Mouse (Mus musculus): ENCODE measurements around the gene Fnip1. TPM values are rescaled to one million over a fixed set of nuclear protein-coding genes. Genes with fewer than 3 reads are reported as not detected.
"Not testable (repeated sequence)": the region's sequence is repeated elsewhere in the genome, so short reads cannot be mapped to it uniquely, and the experiment has no call there.

The Fnip1 gene
- polyA plus RNA-seq (2015; fragmentation: Nextera tagmentation; extraction: Ambion mirVana): 10.3 and 11.3 TPM in 2 replicates

DNA sequence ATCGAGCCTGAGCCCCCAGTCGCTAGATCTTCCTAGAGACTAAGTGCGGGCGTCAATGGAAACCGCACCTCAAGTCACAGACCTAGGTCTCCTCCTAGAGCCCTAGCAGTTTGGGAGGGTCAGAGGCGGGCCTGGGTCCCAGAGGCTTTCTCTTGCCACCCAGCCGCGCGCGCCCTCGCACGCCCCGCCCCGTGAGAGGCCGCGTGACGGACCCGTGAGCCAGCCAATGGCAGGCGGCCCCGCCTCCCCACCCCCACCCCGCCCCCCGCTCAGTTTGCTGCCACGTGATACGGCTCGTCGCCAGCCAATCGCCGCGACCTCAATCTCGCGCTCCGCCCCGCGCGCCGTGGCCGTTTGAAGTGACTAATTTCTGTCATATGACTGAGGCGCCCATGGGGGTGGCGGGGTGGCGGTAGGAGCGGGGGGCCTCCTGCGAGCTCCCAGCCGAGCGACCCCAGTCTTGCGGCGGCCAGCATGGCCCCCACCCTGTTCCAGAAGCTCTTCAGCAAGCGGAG lies at the start of gene Fnip1:
Gene Fnip1 (plus strand): TSS at position 377 of the 515 bp plus-strand sequence.
- Histone ChIP-seq H3K4me1 (peaks cover 3% of the 10 kb centered on the region; the same call in 1 of the 2 replicates), H3K27me3 (no peaks in the 10 kb centered on the region), H3K36me3 (no peaks in the 10 kb centered on the region), H3K4me2 (peak within 1 kb of the TSS; percentile 52), H3K27ac (peak within 1 kb of the TSS; percentile 86), H3K9me3 (no peaks in the 10 kb centered on the region), H3K9ac (peak within 1 kb of the TSS; percentile 93), H3K4me3 (peak within 1 kb of the TSS; percentile 92)
- WGBS: under 1% methylated on average over 42 of the region's 47 CpGs
- ATAC-seq (ENCODE audit: insufficient number of reproducible peaks, low FRiP score, low TSS enrichment, low read depth): peak; percentile 94

GRCm38 (mm10) chr11:54390386-54390785 lies 47.6 kb upstream of the Fnip1 start:
- no peaks in the 10 kb centered on the region for H3K4me1 ChIP-seq
- ATAC-seq (ENCODE audit: insufficient number of reproducible peaks, low FRiP score, low TSS enrichment, low read depth): no peak
- no peak overlapping the region for H3K4me3 ChIP-seq
- 67% methylated on average over 8 of the region's 8 CpGs for WGBS
- H3K27ac ChIP-seq: no peak overlapping the region
- H3K27me3 ChIP-seq: no peaks in the 10 kb centered on the region
- H3K4me2 ChIP-seq: no peak overlapping the region
- no peaks in the 10 kb centered on the region for H3K36me3 ChIP-seq
- no peak overlapping the region for H3K9ac ChIP-seq
- no peaks in the 10 kb centered on the region for H3K9me3 ChIP-seq

GRCm38 (mm10) chr11:54391326-54391725 lies 46.7 kb upstream of the Fnip1 start:
- no peaks in the 10 kb centered on the region for H3K9me3 ChIP-seq
- WGBS: 84% methylated on average over 4 of the region's 4 CpGs
- no peaks in the 10 kb centered on the region for H3K36me3 ChIP-seq
- H3K9ac ChIP-seq: no peak overlapping the region
- no peaks in the 10 kb centered on the region for H3K27me3 ChIP-seq
- no peak overlapping the region for H3K27ac ChIP-seq
- H3K4me2 ChIP-seq: no peak overlapping the region
- no peaks in the 10 kb centered on the region for H3K4me1 ChIP-seq
- no peak overlapping the region for H3K4me3 ChIP-seq
- ATAC-seq (ENCODE audit: insufficient number of reproducible peaks, low FRiP score, low TSS enrichment, low read depth): no peak

- H3K36me3 ChIP-seq: no peaks in the 10 kb centered on the region
- no peak for ATAC-seq (ENCODE audit: insufficient number of reproducible peaks, low FRiP score, low TSS enrichment, low read depth)
- H3K9ac ChIP-seq: no peak overlapping the region
- no peak overlapping the region for H3K27ac ChIP-seq
- 72% methylated on average over 1 of the region's 1 CpGs for WGBS
- H3K4me3 ChIP-seq: no peak overlapping the region
- H3K27me3 ChIP-seq: no peaks in the 10 kb centered on the region
- no peaks in the 10 kb centered on the region for H3K9me3 ChIP-seq
- H3K4me1 ChIP-seq: no peaks in the 10 kb centered on the region
- H3K4me2 ChIP-seq: no peak overlapping the region
These were observed 41.3 kb upstream of the Fnip1 start for GRCm38 (mm10) chr11:54396686-54397085.

DNA sequence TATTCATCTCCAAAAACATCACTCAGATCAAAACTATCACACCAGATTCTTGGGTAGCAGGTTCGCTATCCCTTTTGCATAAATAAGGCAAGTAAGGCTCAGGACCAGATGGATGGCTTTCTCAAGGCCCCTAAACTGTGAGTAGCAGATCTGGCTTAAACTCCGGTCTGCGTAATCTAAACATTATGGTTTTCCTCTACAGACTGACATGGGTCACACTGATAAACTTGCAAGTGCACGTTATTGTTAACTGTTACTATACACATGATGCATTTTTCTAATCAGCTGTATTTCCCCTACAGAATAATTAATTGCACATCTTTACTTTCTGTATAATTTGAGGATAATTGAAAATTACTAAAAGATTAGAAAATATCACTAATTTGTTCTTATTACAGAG lies 39.9 kb upstream of the Fnip1 start:
- H3K4me1 ChIP-seq: no peaks in the 10 kb centered on the region
- WGBS: 74% methylated on average over 4 of the region's 4 CpGs
- no peak overlapping the region for H3K4me3 ChIP-seq
- no peak for ATAC-seq (ENCODE audit: insufficient number of reproducible peaks, low FRiP score, low TSS enrichment, low read depth)
- H3K27ac ChIP-seq: no peak overlapping the region
- no peaks in the 10 kb centered on the region for H3K36me3 ChIP-seq
- no peak overlapping the region for H3K4me2 ChIP-seq
- no peak overlapping the region for H3K9ac ChIP-seq
- no peaks in the 10 kb centered on the region for H3K27me3 ChIP-seq
- H3K9me3 ChIP-seq: no peaks in the 10 kb centered on the region

DNA sequence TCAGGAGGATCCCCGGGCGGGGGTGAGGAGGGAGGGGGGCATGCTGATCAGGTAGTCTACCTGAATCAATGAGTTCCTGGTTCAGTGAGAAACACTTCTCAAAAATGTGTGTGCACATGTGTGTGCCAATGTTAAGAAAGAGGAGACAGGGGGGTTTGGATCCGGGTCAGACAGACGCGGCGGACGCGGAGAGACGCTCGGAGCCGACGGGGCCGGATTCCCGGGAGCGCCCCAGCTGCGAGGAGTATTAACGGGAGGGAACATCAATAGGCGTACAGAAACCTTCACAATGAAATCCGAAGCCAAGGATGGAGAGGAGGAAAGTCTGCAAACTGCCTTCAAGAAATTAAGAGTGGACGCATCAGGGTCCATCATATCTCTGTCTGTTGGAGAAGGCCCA lies 37.2 kb upstream of the Fnip1 start:
- H3K9me3 ChIP-seq; H3K4me3 ChIP-seq; H3K36me3 ChIP-seq; H3K9ac ChIP-seq; ATAC-seq (ENCODE audit: insufficient number of reproducible peaks, low FRiP score, low TSS enrichment, low read depth); H3K4me1 ChIP-seq; H3K27me3 ChIP-seq; H3K4me2 ChIP-seq; H3K27ac ChIP-seq: not testable (repeated sequence)
- WGBS: 90% methylated on average over 20 of the region's 20 CpGs

DNA sequence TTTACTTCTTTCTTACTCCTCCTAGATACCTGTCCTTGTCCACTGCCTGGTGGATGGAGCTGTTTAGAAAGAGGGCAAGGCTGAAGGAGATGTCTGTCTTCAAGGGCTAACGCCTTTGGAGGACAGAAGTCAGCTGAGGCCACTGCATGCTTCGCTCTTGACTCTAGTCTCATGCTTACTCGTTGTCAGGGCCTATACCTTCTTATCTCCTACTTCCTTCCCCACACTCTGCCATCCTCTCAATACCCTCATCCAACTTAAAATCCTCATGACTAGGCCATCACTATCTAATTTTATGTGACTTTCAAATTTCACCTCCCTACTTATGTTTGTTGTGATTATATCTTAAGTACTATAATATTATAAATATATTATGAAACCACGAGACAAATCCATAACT lies 33.1 kb upstream of the Fnip1 start:
- Histone ChIP-seq H3K4me1 (no peaks in the 10 kb centered on the region), H3K9me3 (no peaks in the 10 kb centered on the region), H3K27me3 (no peaks in the 10 kb centered on the region), H3K4me2 (no peak overlapping the region), H3K9ac (no peak overlapping the region), H3K4me3 (no peak overlapping the region), H3K36me3 (no peaks in the 10 kb centered on the region), H3K27ac (no peak overlapping the region)
- WGBS: 85% methylated on average over 4 of the region's 4 CpGs
- ATAC-seq (ENCODE audit: insufficient number of reproducible peaks, low FRiP score, low TSS enrichment, low read depth): no peak

DNA sequence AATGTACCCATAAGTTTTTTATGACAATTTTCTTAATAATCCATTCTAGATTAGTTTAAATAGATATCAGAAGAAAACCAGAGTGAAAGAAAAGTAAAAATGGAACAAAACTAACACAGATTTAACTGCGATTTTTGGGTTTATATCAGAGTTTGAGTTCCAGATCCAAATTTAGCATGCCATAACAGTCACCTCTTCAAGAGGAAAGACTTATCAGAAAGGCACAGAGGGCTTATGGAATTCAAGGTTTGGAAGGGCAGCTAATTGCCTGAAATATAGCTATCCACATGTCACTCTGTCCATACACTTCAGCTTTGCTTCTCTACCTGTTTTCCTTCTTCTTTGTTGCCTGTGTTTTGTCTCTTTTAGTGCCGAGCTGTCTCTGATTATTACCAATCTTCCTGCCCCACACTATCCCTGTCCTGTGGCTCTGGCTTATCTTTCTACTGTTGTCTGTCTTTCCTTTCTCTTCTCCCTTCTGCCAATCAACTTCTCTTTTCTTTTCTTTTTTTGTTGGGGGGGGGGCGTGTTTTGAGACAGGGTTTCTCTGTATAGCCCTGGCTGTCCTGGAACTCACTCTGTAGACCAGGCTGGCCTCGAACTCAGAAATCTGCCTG lies 31.0 kb upstream of the Fnip1 start:
- H3K9ac ChIP-seq: no peak overlapping the region
- H3K4me1 ChIP-seq: no peaks in the 10 kb centered on the region
- WGBS: 76% methylated on average over 4 of the region's 4 CpGs
- no peaks in the 10 kb centered on the region for H3K36me3 ChIP-seq
- no peaks in the 10 kb centered on the region for H3K27me3 ChIP-seq
- no peak overlapping the region for H3K27ac ChIP-seq
- ATAC-seq (ENCODE audit: insufficient number of reproducible peaks, low FRiP score, low TSS enrichment, low read depth): no peak
- no peaks in the 10 kb centered on the region for H3K9me3 ChIP-seq
- no peak overlapping the region for H3K4me3 ChIP-seq
- H3K4me2 ChIP-seq: no peak overlapping the region

GRCm38 (mm10) chr11:54410612-54411011 lies 27.4 kb upstream of the Fnip1 start:
- H3K27ac ChIP-seq: no peak overlapping the region
- H3K27me3 ChIP-seq: no peaks in the 10 kb centered on the region
- no peak overlapping the region for H3K4me3 ChIP-seq
- no peaks in the 10 kb centered on the region for H3K36me3 ChIP-seq
- no peak overlapping the region for H3K4me2 ChIP-seq
- H3K4me1 ChIP-seq: no peaks in the 10 kb centered on the region
- no peak overlapping the region for H3K9ac ChIP-seq
- no peak for ATAC-seq (ENCODE audit: insufficient number of reproducible peaks, low FRiP score, low TSS enrichment, low read depth)
- H3K9me3 ChIP-seq: no peaks in the 10 kb centered on the region

GRCm38 (mm10) chr11:54413017-54413416 lies 25.0 kb upstream of the Fnip1 start:
- Histone ChIP-seq H3K9me3 (no peaks in the 10 kb centered on the region), H3K27me3 (no peaks in the 10 kb centered on the region), H3K27ac (no peak overlapping the region), H3K36me3 (no peaks in the 10 kb centered on the region), H3K9ac (no peak overlapping the region), H3K4me2 (no peak overlapping the region), H3K4me3 (no peak overlapping the region), H3K4me1 (no peaks in the 10 kb centered on the region)
- ATAC-seq (ENCODE audit: insufficient number of reproducible peaks, low FRiP score, low TSS enrichment, low read depth): no peak
- 45% methylated on average over 6 of the region's 6 CpGs for WGBS

- Histone ChIP-seq H3K27ac (no peak overlapping the region), H3K4me2 (no peak overlapping the region), H3K9ac (no peak overlapping the region), H3K9me3 (no peaks in the 10 kb centered on the region), H3K4me1 (peaks cover 4% of the 10 kb centered on the region; the same call in 1 of the 2 replicates), H3K36me3 (no peaks in the 10 kb centered on the region), H3K27me3 (no peaks in the 10 kb centered on the region), H3K4me3 (no peak overlapping the region)
- no peak for ATAC-seq (ENCODE audit: insufficient number of reproducible peaks, low FRiP score, low TSS enrichment, low read depth)
- 80% methylated on average over 4 of the region's 4 CpGs for WGBS
These were observed 15.0 kb upstream of the Fnip1 start for GRCm38 (mm10) chr11:54423007-54423406.

GRCm38 (mm10) chr11:54426267-54426666 lies 11.7 kb upstream of the Fnip1 start:
- Histone ChIP-seq H3K27ac (no peak overlapping the region), H3K27me3 (no peaks in the 10 kb centered on the region), H3K36me3 (no peaks in the 10 kb centered on the region), H3K4me1 (peaks cover 9% of the 10 kb centered on the region; the same call in 1 of the 2 replicates), H3K4me3 (no peak overlapping the region), H3K4me2 (no peak overlapping the region), H3K9me3 (no peaks in the 10 kb centered on the region), H3K9ac (no peak overlapping the region)
- 79% methylated on average over 5 of the region's 5 CpGs for WGBS
- ATAC-seq (ENCODE audit: insufficient number of reproducible peaks, low FRiP score, low TSS enrichment, low read depth): no peak
